Mouse (Mus musculus) heart, adult 2 months (tissue): ENCODE measurements around the gene Oasl1. TPM values are rescaled to one million over a fixed set of nuclear protein-coding genes. Genes with fewer than 3 reads are reported as not detected.

Experiments
- DNase-seq, 2 experiments: peaks; one replicate each; pipeline ENCODE4 v3.0.0; 2021
- H3K27ac ChIP-seq: fragments of 200-600 bp; 2 replicates; pipeline ENCODE4 v1.8.1; 2022
- H3K27me3 ChIP-seq: fragments of 200-500 bp; 2 replicates; pipeline ENCODE4 v1.6.1; 2012; ENCODE audit warnings: mild to moderate bottlenecking, low read length, inconsistent platforms, mixed read lengths; ENCODE audit not compliant: control insufficient read depth, insufficient read depth
- H3K36me3 ChIP-seq: fragments of 200-500 bp; 2 replicates; pipeline ENCODE4 v1.6.1; 2012; ENCODE audit warnings: low read length, inconsistent platforms; ENCODE audit not compliant: control insufficient read depth, insufficient read depth
- H3K4me1 ChIP-seq: fragments of 200-500 bp; 2 replicates; pipeline ENCODE4 v1.6.1; 2011; ENCODE audit warnings: low read length; ENCODE audit not compliant: control insufficient read depth, insufficient read depth
- H3K4me3 ChIP-seq: fragments of 200-600 bp; 2 replicates; pipeline ENCODE4 v1.8.1; 2022
- H3K79me2 ChIP-seq: fragments of 200-500 bp; replicated peaks from 2 replicates; pipeline ENCODE4 v1.6.1; 2012; ENCODE audit warnings: mild to moderate bottlenecking, inconsistent platforms, low read length, moderate library complexity, mixed read lengths; ENCODE audit not compliant: control insufficient read depth, insufficient read depth
- H3K9ac ChIP-seq: fragments of 200-500 bp; 2 replicates; pipeline ENCODE4 v1.6.1; 2012; ENCODE audit warnings: low read depth, mild to moderate bottlenecking, control low read depth, inconsistent platforms, low read length, mixed read lengths
- CTCF ChIP-seq: fragments of 200-600 bp; IDR thresholded peaks from 2 replicates; pipeline ENCODE4 v1.8.1; 2022; ENCODE audit warnings: antibody characterized with exemption, mild to moderate bottlenecking, moderate library complexity
- EP300 ChIP-seq: fragments of 200-500 bp; IDR thresholded peaks from 2 replicates; pipeline ENCODE4 v1.6.1; 2011; ENCODE audit warnings: low read depth, low read length, control low read depth; ENCODE audit not compliant: insufficient read depth
- POLR2A ChIP-seq: fragments of 200-500 bp; IDR thresholded peaks from 2 replicates; pipeline ENCODE4 v1.6.1; 2011; ENCODE audit warnings: mild to moderate bottlenecking, low read depth, low read length, control low read depth; ENCODE audit not compliant: insufficient read depth
- WGBS: fragments of 180-500 bp; shearing (Covaris S2); methylation state at CpG from one replicate; pipeline ENCODE4 v1.1.7; 2018; 5-methylcytosine and 5-hydroxymethylcytosine counted together
- intact Hi-C: fragments of 180-260 bp; cut with DNase I; formaldehyde crosslinking; loops from one replicate; pipeline ENCODE4 v1.15.1; 2025
- polyA plus RNA-seq: library from polyadenylated mRNA; depleted of rRNA; stranded (reverse); fragments of >200 nt; gene quantifications from 2 replicates; pipeline ENCODE4 v1.2.3, GENCODE M21; 2012
- total RNA-seq, 2 experiments: library from RNA; stranded (reverse); gene quantifications; 2 replicates each; pipeline ENCODE4 v1.2.3; 2021

Oasl1 gene
- total and polyA plus RNA-seq, 3 experiments: 0.91 to 1.5 (median 1.0) TPM

DNA sequence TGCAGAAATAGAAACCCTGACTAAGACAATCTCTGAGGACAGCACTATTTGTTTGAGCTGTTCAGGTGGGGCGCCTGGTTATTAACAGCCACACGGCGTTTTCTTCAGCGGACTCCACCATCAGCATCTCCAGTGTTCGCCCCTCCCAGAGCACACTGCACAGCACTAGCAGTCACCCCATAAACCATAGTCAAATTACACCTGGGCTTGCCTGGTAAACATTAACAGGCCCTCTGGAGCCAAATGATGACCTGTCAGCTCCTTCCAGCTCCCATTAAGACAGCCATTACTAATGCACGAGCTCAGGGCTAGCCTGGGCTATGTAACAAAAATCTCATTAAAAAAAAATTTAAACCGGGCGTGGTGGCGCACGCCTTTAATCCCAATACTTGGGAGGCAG is 22.0 kb downstream of the Oasl1 start:
- Histone ChIP-seq H3K27ac (no peak overlapping the region), H3K79me2 (no peaks in the 10 kb centered on the region), H3K4me1 (no peaks in the 10 kb centered on the region; the same call in 1 of the 2 replicates), H3K9ac (no peak overlapping the region), H3K27me3 (no peaks in the 10 kb centered on the region), H3K4me3 (no peak overlapping the region), H3K36me3 (peaks cover 2% of the 10 kb centered on the region; the same call in 1 of the 2 replicates)
- TF ChIP-seq POLR2A (no peak), CTCF (no peak), EP300 (no peak)
- intact Hi-C loops: no loop called here
- DNase-seq: no peak
- WGBS: 98% methylated on average over 10 of the region's 10 CpGs

GRCm38 (mm10) chr5:114948891-114949290 is 25.9 kb downstream of the Oasl1 start:
- Histone ChIP-seq H3K36me3 (no peaks in the 10 kb centered on the region), H3K4me3 (no peak overlapping the region), H3K4me1 (no peaks in the 10 kb centered on the region), H3K9ac (no peak overlapping the region), H3K27me3 (no peaks in the 10 kb centered on the region), H3K27ac (no peak overlapping the region), H3K79me2 (no peaks in the 10 kb centered on the region)
- TF ChIP-seq CTCF (no peak), POLR2A (no peak)
- intact Hi-C loops: no loop called here
- 17% methylated on average over 6 of the region's 6 CpGs for WGBS
- DNase-seq: peak; percentile 42

DNA sequence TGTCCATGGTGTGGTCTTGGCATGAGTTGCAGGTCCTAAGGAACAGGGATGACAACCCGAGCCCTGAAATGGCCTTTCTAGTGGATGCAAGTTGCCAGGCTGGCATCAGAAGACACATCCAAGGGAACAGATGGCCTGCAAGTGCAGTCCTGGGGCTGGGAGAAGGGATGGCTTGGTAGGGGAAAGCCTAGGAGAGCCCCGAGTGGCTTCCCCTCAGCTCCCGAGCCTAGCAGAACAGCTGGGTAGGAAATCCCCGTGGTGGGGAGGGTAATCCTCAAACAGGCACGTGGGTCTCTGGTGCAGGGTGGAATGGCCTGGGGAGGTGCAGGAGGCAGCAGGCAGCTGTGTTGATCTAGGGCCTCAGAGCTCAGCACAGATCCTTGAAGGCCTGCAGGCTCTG is 26.3 kb downstream of the Oasl1 start:
- Histone ChIP-seq H3K36me3 (no peaks in the 10 kb centered on the region), H3K9ac (no peak overlapping the region), H3K4me1 (no peaks in the 10 kb centered on the region), H3K27me3 (no peaks in the 10 kb centered on the region), H3K79me2 (no peaks in the 10 kb centered on the region), H3K27ac (no peak overlapping the region), H3K4me3 (no peak overlapping the region)
- TF ChIP-seq CTCF: no peak
- no peak for TF ChIP-seq POLR2A
- TF ChIP-seq EP300: no peak
- DNase-seq: no peak
- WGBS: 32% methylated on average over 5 of the region's 5 CpGs
- intact Hi-C loops: no loop called here

- 88% methylated on average over 9 of the region's 9 CpGs for WGBS
- TF ChIP-seq EP300 (no peak), POLR2A (no peak), CTCF (no peak)
- no peak overlapping the region for H3K27ac ChIP-seq
- H3K79me2 ChIP-seq: no peaks in the 10 kb centered on the region
- H3K4me3 ChIP-seq: no peak overlapping the region
- no peak for DNase-seq
- H3K9ac ChIP-seq: no peak overlapping the region
- no peaks in the 10 kb centered on the region for H3K36me3 ChIP-seq
- no peaks in the 10 kb centered on the region for H3K27me3 ChIP-seq
- intact Hi-C loops: no loop called here
- H3K4me1 ChIP-seq: no peaks in the 10 kb centered on the region
Measured at GRCm38 (mm10) chr5:114949812-114950211, 26.8 kb downstream of the Oasl1 start.

DNA sequence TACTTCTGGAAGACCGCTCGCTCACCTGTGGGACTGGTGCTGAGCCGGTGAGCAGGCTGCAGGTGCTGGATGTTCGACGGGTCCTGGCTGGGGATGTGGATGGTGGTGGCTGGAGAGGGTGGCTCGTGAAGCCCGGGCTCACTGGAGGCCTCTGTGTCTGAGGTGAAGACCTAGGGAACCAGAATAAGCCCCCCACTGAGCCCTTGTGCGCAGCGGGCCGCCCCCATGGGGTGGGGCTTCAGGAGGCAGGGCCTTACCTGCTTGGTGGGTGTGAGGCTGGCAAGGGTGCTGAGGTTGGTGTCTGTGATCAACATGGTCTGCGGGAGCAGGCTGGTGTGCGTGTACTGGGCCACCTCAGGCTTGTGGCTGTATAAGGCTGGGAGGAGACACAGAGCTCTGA is 27.6 kb downstream of the Oasl1 start:
- no peak for TF ChIP-seq POLR2A
- no peak for TF ChIP-seq EP300
- TF ChIP-seq CTCF: no peak
- H3K36me3 ChIP-seq: no peaks in the 10 kb centered on the region
- intact Hi-C loops: no loop called here
- H3K4me1 ChIP-seq: no peaks in the 10 kb centered on the region
- 70% methylated on average over 12 of the region's 12 CpGs for WGBS
- no peaks in the 10 kb centered on the region for H3K27me3 ChIP-seq
- no peak overlapping the region for H3K27ac ChIP-seq
- no peak overlapping the region for H3K9ac ChIP-seq
- H3K79me2 ChIP-seq: no peaks in the 10 kb centered on the region
- no peak overlapping the region for H3K4me3 ChIP-seq
- no peak for DNase-seq

DNA sequence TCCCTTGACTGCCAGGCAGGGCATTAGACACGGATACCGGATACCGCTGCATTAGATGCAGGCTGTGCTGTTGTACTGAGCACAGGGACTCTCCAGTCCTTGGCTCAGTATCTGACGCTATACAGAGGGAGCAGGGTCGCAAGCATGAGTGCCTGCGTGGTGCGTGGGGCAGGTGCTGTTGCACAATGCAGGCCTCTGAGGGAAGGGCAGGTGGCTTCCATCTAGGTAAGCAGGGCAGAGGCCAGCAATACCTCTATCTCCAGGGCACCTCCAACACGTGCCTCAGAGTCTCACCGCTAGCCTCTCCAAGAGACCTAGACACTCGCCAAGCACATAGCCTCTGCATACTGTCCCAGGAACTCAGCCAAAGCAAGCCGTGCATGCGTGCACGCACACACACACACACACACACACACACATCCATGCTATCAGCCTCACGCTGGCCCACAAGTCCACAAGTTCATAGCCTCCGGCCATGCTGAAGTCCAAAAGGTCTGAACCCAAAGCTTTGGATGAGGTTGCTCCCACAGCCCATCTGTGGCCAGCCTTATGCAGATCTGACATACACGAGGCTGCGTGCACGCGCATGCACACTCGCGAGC is 28.3 kb downstream of the Oasl1 start:
- WGBS: 71% methylated on average over 21 of the region's 21 CpGs
- TF ChIP-seq CTCF: no peak
- no peak for TF ChIP-seq POLR2A
- no peak for TF ChIP-seq EP300
- H3K9ac ChIP-seq: no peak overlapping the region
- intact Hi-C loops: no loop called here
- H3K27me3 ChIP-seq: no peaks in the 10 kb centered on the region
- no peak overlapping the region for H3K4me3 ChIP-seq
- no peak overlapping the region for H3K27ac ChIP-seq
- no peak for DNase-seq
- H3K4me1 ChIP-seq: no peaks in the 10 kb centered on the region
- no peaks in the 10 kb centered on the region for H3K79me2 ChIP-seq
- H3K36me3 ChIP-seq: no peaks in the 10 kb centered on the region
